Mouse (Mus musculus) 3T3-L1 (cell line): ENCODE results near the gene Hist1h2bj.

Experiments
- DNase-seq: peaks from one replicate; pipeline ENCODE4 v3.0.0-alpha.2; 2015; ENCODE audit warnings: low read depth, low spot score

Gene Hist1h2bj

DNA sequence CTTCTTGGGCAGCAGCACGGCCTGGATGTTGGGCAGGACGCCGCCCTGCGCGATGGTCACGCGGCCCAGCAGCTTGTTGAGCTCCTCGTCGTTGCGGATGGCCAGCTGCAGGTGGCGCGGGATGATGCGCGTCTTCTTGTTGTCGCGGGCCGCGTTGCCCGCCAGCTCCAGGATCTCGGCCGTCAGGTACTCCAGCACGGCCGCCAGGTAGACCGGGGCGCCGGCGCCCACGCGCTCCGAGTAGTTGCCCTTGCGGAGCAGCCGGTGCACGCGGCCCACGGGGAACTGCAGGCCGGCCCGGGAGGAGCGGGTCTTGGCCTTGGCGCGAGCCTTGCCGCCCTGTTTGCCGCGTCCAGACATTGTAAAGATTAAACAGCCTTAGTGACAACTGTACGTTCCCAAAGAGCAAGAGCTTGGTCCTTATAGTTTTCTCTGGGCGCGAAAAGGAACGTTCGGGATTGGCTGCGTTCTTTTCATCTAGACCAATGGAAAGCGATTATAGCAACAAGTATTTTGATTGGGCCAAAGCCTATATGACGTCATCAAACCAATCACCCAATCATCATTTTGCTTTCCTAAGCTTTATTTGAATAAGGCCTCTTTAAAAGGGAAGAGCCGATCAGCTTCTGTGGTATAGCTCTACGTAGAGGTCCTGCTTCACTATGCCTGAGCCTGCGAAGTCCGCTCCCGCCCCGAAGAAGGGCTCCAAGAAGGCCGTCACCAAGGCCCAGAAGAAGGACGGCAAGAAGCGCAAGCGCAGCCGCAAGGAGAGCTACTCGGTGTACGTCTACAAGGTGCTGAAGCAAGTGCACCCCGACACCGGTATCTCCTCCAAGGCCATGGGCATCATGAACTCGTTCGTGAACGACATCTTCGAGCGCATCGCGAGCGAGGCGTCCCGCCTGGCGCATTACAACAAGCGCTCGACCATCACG is at the start of gene Hist1h2bj, which contains the start of gene Hist1h2ag:
Gene Hist1h2bj (plus strand): TSS at position 647 of the 935 bp plus-strand sequence.
Gene Hist1h2ag (minus strand): TSS at position 377 of the 935 bp plus-strand sequence.
- peak; percentile 99 for DNase-seq

DNA sequence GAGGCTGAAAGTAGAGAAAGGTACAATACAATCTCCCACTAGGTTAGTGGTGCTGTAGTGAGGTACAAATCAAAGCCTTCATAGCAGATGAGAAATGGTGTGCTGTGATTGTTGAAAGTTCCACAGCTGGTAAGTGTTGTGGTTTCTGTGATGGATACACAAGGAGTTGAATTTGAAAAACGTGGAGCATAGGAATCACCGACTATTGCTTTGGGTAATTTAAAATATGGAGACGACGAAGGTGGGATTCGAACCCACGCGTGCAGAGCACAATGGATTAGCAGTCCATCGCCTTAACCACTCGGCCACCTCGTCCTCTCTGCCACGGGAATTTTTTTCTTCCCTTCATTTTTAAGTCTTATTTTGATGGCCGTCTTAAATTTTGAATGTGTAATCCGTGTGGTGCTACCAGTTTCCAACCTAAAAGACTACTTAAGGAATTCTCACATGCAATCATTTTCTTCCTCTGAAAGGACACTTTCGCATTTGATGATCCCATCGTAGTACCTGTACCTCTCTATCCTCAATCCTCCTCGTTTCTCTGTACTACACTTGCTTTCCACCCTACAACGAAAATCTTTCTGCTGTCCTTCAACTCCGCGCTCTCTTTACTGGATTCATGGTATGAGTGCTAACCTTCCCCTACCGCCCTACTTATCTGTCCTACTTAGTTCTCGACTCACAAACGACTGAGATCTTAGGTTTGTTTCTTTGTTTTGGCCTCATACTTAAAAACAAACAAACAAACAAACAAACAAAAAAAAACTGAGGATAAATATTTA is 48.9 kb upstream of the Hist1h2bj start:
- DNase-seq, result peak; percentile 88

- no peak for DNase-seq
Measured at GRCm38 (mm10) chr13:21994896-21995295, 48.1 kb upstream of the Hist1h2bj start.

DNA sequence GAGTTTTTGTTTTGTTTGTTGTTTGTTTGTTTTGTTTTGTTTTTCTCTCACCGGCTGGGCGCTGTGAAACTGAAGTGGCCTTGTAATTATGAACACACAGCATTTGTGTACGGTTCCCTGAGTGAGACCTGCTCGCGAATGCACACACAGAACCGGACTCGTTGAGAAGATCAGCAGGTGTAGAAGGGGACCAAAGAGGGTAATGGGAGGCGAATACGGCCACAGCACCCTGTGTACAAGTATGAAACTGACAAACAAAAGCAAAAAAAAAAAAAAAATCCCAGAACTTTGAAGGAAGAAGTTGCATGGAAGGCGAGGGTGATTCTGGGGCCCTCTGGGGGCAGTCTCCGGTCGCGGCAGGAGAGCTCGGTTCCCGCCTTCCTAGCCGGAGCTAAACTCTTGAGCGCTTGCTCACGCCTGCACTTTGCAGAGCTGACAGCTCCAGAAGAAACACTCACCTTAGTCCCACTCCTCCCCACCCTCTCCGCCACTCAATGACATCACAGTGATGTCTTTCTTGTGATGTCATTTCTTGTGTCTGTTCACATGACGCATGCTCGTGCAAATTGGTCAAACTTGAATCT is 47.6 kb upstream of the Hist1h2bj start:
- DNase-seq, result peak; percentile 71

- DNase-seq, result peak; percentile 72
Measured at GRCm38 (mm10) chr13:21996101-21996839, 46.7 kb upstream of the Hist1h2bj start.

- no peak for DNase-seq
Measured at GRCm38 (mm10) chr13:21996840-21997185, 46.2 kb upstream of the Hist1h2bj start.

- no peak for DNase-seq
Measured at GRCm38 (mm10) chr13:21997201-21997820, 45.7 kb upstream of the Hist1h2bj start.

DNA sequence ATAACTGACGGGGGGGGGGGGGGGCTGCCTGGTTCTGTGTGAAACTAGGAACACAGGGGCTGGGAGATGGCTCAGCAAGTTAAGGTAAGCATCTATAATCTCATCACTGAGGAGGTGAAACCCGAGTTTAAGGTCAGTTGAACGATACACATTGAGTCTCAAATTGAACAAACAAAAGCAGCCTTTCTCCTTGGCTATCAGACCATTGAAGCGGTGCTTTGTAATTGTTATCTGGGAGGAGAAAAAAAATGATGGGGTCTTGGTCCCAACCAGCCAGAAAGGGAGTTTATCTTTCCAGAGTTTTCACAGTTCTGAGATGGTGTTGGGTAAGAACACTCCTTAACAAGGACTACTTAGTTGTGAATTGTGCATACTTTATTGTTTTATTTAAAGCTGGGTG is 45.2 kb upstream of the Hist1h2bj start:
- DNase-seq, result no peak

DNA sequence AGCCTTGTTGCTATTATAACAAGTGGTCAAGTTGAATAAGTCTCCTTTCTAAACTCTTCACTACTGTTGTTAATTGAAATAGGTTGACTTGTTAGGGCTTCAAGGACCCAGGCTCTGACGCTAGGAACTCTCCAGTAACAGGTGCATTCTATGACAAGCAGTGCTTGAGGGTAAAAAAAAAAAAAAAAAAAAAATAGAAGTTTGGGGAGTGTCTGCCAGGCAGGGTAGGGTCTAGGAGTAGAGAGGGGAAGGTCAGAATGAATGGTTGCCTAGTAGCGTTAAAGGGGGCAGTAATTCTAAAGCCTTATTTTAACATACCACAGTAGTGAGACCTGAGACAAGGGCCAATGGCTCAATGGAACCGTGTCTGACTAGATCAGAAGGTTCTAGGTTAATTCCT is 44.6 kb upstream of the Hist1h2bj start:
- DNase-seq, result no peak

DNA sequence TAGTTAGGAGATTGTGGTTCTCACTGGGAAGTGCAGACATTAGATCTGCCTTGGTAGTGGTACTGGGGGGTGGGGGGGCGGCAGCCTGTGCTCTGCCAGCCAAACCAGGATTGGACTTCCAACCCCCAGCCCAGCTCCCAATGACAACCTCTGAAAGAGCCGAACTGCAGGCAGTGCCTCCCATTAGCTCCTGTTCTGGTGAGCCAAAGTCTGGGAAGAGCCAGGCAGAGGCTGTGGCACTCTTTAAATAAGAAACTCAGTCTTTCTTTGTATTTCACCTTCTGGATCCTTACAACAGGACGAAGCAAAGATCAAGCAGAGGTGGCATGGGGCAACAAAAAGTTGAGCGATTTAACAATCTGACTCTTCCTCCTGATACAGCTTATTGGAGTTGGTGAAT is 43.9 kb upstream of the Hist1h2bj start:
- DNase-seq, result no peak

GRCm38 (mm10) chr13:22001346-22001745 is 41.7 kb upstream of the Hist1h2bj start:
- DNase-seq, result no peak

DNA sequence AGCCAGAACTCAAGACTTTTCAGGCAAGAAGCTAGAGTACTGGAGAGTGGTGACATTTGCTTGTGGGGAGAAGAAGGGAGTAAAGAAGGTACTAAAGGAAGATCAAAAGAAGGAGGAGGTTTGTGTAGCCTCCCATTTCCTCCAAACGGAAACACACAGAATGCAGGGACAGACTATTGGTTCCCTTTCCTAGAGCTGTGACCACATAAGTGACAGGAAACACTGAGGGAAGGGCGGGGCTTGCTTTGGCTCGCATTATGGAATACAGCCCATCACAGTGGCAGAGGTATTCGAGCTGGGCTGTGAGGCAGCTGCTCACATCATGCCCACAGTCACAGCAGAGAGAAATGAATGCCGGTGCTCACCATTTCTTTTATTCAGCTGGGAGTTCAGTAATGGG is 41.2 kb upstream of the Hist1h2bj start:
- no peak for DNase-seq

GRCm38 (mm10) chr13:22005605-22006333 is 37.2 kb upstream of the Hist1h2bj start:
- DNase-seq, result peak; percentile 51

GRCm38 (mm10) chr13:22006334-22007120 is 36.5 kb upstream of the Hist1h2bj start:
- peak; percentile 75 for DNase-seq

GRCm38 (mm10) chr13:22007121-22007510 is 35.9 kb upstream of the Hist1h2bj start:
- DNase-seq, result no peak

DNA sequence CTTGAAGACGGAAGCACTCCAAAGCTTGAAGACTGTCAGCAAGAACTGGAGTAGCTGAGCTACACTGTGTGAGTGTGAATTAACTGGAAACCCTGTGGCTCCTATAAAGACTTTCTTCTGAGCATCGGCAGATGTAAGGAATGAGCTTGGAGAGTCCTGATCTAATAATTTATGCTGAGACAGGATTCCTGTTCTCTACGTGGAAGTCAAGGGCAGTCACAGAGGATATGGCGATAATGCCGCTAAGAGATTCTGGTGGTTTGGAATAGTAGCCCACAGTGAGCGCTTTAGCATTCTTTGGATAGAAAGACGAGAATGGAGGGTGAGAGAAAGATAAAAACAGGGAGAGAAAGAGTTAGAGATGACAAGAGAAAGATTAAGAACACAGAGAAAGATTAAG is 35.1 kb upstream of the Hist1h2bj start:
- DNase-seq, result no peak

- no peak for DNase-seq
Measured at GRCm38 (mm10) chr13:22008707-22009106, 34.3 kb upstream of the Hist1h2bj start.

DNA sequence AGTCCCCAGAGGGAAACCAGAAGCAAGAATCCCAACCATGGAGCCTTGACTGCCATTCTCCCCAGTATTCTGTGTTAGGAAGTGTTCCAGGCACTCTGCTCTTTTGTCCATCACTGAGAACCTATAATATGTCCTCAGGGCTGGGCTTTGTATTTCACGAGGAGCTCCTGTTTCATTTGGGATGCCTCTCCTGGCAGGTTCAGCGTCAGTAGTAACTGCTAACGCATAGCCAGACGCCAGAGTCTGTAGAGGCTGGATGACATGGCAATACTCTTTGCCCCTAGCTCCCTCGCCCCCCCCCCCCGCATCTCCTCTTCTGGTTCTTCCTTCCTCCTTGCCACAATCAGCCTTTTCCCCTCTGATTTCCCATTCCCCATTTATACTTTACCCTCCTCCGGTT is 33.4 kb upstream of the Hist1h2bj start, which contains the start of gene Prss16:
Gene Prss16 (minus strand): TSS at position 101 of the 400 bp plus-strand sequence.
- no peak for DNase-seq

GRCm38 (mm10) chr13:22013716-22014115 is 29.3 kb upstream of the Hist1h2bj start:
- no peak for DNase-seq
